Mouse (Mus musculus) R1 (cell line): Measurements from ENCODE around the gene Yap1.

Experiments used
- DNase-seq: peaks from one replicate; pipeline ENCODE4 v3.0.0-alpha.2; 2018; ENCODE audit warnings: low read depth, low spot score

The Yap1 gene

DNA sequence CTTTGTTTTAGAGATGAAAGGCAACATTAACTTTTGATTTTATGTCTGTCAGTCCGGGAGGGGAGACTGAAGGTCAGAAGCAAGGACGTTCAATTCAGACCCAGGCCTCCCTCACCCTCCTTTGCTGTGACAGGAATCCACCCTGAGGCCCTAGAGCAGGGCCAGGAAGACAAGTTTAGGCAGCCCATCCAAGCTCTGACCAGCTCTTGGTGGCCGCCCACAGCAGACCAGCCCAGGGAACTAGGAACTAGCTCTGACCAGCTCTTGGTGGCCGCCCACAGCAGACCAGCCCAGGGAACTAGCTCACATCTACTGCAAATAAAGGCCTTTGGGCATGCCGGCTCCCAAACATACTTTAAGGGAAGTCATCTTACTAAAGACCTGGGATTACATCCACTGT, 26.8 kb downstream of the Yap1 start:
- DNase-seq, result no peak

DNA sequence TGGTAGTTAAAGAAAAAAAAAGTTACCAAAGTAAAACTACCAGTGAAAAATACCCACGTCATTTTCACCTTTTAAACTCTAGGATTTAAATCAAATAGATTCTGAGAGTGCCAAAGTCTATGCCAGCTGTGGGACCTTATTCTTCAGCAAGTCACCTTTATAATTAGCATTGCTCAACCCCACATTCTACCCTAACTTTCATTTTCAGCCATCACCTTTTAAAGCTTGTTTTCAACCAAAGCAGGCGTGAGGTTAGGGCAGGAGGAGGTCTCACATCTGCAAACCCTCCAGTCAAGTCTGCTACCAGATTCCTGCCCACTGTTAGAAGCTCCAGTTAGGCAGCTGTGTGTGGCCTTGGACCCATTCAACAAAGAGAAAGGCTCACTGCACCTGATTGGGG, 32.4 kb downstream of the Yap1 start:
- no peak for DNase-seq

DNA sequence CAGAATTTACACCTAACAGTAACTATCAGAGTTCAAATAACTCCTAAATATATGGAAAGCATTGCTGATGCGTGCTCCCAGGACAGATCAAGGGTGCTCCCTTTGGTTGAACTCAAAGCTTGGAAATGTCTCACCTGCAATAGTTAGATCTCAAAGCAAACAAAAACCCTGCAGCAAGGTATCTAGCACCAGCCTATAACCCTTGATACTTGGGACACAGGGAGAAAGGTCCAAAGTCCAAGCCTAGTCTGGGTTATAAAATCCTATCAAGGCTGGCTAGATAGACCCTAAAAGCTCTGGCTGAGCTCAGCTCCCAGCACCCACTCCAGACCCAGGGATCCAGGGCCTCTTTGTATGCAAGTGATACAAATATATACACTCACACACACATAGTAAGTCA, 36.4 kb downstream of the Yap1 start:
- no peak for DNase-seq

DNA sequence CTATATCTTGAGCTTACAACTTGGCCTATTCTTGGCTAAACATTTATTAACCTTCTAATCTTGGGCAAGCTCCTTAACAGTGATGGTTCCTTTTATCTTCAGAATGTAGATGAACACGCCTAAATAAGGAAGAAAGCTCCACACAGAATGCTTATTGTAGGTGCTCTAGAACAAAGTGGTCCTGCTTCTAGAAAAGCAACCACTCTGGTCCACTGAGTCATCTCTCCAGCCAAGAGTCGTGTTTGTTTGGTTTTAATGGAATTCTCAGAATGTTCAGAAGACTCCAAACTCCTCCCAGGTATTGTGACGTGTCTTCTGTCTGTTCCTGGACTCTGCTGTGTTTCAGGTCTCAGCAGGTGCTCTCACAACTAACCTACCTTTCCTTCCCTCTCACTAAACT, 38.8 kb downstream of the Yap1 start:
- peak; percentile 37 for DNase-seq

DNA sequence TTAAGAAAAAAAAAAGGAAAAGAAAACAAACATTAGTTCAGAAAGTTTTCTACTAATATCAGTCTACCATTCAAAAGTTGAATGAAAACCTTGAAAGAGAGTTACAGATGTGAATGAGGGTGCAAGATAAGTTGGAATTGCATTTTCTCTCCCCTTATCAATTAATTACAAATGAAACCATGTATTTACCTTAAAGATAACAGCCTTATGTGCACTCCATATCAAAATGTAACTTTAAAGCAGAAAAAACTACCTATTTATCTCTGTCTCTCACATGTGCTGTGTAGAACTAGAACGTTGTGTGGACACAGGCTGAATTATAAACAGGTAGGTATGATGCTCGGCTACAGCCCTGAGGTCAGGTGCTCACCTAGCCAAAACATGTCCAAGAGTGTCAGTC, 40.5 kb downstream of the Yap1 start:
- DNase-seq, result no peak

DNA sequence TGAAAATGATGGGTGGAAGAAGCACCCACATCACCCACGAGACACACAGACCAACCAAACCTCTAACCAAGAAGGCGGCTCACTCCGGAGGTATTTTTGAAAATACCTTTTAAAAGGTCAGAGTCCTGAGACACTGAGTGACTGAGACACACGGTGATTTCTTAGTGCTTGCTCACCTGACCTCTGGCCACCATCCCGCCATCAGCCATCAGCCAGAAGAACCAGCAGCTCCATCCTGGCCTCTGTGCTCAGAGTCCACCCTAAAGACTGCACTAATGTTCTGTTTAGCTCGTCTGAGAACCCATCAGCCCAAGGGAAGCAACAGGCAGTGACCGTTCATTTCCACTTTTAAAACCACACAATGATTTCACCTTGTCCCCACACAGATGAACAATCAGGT, 41.5 kb downstream of the Yap1 start:
- no peak for DNase-seq

DNA sequence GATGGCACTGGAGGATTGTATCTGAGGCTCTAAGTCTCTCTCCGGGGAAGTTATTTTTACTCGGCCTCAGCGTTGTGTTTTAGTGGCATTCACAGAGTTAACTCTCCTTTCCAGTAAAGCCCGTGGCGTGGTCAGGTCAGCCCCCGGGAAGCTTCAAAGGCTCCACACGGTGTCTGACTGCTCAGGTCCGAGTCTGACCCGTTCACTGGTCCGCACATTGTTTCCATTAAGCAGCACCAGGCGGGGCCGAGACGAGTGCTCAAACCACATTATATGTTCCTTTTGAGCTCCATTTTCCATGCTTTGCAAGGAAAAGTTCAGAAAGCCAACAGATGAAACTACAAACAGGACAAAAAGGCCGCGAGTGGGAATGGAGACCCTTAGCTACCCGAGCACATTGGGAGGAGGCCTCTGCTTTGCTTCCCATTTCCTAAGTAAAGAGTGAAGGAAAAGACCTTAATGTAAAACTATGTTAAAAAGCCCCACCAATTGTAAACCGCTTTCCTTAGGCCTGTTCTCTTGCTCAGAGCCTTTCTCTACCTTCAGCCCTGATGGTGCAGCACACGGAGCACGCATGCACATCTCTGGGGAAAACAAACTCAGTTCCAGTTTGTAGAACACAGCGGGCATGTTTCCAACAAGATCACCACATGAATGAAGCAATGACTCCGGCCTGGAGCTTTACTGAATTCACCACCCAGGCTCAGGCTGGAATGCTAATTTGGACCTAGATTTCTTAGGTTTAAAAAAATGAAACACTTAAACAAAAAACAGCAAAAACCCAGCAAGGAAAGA, 42.8 kb downstream of the Yap1 start:
- DNase-seq, result peak; percentile 66

DNA sequence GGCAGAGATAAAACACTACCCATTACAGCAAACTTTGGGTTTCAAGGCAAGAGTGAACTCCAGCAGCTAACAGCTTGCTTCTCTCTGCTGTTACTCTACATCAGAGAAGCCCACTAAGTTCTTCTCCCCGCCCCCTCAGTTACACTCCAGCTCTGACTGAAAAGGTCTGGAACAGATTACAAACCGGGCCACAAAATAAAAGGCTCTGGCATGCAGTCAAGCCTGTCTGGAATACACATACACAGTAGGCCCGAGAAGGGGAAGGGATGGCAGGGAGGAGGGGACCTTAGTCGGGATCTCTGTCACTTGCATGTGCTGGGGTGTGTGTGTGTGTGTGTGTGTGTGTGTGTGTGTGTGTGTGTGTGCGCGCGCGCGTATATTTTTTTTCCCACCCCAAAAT, 44.0 kb downstream of the Yap1 start:
- peak; percentile 46 for DNase-seq

DNA sequence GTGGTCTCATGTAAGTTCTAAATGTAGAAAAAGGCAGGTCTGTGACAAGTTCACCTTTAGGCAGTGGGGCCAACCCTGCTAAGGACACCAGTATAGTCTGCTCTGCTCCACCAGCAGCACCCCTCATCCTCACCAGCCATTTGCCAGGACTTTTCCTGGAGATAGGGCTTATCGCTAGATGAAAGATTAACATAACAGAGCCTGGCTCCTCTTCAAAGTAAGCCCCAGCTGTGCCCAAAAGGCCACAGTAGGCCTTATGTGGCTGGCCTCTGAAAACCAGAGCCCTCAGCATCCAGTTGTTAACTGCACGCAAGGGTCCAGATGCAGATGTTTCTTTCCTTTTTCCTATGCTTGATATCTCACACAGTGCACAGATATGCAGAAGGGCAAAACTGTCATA, 45.1 kb downstream of the Yap1 start:
- no peak for DNase-seq

DNA sequence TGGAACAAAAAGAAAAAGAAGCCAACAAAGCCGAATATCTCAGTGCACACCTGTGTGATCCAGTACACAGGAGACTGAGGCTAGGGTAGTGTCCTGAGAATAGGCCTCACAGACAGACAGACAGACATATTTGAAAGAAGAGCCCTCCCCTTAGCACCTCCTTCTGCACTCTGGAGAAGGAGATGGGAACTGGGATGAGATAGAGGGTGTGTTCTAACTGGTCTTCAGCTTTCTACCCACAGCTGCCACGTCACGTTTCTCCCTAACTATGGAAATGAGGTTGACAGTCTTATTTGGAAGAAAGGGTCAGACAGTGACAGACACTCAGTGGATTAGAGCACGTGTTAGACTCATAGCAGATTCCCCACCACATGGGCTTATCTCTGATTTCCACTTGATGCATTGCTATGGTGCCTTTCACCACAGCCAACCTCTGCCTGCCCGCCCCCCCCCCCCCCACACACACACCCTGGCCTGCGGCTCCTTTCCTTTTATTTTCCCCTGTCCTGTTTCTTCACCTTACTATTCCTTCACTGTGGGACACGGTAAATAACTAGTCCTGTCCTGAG, 46.3 kb downstream of the Yap1 start:
- DNase-seq, result peak; percentile 56

DNA sequence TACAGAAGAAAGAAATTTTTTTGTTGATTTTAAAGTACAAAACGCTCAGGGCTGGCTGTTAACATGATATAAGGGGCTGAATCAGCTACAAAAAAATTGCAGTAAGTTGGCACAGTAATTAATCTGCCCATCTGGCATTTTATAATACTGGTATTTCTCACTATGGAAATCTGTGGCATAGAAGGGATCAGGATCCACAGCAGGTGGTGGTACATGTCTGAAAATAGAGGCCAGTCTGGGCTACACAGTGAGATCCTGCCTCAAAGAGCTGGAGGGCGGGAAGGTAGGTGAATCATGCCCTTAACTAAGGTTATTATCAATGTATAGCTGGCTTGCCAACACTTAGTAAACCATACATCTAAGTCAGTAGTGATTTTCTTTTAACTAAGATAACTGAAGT, 47.0 kb downstream of the Yap1 start:
- no peak for DNase-seq

DNA sequence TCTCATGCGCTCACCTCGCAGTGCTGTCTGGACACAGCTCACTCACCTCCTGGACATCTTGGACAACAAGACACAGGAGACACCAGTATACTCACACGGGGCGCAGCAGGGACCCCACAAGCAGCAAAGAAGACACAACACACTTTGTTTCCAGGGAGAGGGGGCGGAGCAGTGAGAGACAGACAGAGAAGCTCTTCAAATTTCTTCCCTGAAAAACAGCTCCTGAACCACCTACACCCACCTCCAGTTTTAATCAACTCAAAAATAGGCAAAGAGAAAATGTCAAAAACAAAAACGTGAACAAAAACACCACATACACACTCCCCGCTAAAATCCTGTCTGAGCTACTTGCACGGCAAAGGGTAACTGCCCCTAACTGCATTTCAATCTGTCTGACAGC, 48.0 kb downstream of the Yap1 start:
- DNase-seq, result no peak

DNA sequence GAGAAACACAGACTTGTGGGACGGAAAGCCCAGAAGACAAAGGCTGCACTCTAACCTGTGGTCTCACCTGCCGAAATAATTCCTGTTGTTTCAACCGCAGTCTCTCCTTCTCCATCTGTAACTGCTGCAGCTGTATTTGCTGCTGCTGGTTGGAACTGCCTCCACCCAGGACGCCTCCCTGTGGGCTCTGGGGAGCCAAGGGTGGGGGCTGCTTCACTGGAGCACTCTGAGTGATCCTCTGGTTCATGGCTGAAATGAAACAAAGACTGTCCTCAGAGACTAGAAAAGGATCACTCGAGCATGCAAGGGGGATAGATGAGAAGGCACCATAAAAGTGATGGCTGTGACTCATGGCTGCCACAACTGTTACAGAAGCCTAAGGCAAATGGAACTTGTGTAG, 51.5 kb downstream of the Yap1 start:
- no peak for DNase-seq

DNA sequence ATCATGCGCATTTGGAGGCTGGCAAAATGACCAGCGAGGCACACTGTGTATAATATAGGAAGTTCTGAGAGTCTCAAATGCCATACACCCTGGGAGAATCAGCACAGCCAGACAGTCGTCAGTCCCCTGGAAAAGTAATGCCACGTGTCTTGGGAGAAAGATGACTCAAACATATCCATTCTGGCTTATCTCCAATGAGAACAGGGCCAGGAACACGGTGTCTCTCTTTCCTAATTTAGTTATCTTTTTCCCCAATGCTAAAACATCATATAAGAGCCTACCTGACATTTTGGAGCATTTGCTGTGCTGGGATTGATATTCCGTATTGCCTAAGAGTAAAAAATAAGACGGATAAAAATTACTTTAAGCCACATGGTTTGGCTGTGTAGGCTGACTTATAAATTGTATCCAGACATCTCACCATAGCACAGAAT, 54.2 kb downstream of the Yap1 start:
- no peak for DNase-seq

DNA sequence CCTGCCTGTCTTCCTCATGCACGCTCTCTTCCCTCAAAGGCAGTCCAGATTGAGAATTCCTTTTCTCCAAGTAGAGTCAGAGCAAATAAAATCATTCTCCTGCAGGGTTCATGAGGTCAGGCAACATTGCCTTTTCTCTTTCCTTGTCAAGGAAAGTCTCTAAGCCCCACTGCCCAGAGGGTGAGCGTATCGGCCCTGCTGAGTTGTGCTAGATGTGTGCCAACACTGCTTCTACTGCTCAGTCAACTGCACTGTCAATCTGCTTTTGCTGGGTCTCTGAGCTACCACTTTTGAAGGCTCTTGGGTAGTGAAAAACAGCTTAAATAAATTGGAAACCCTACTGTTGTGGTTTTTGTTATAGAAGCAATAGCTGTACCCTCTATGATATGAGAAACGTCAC, 56.5 kb downstream of the Yap1 start:
- no peak for DNase-seq

DNA sequence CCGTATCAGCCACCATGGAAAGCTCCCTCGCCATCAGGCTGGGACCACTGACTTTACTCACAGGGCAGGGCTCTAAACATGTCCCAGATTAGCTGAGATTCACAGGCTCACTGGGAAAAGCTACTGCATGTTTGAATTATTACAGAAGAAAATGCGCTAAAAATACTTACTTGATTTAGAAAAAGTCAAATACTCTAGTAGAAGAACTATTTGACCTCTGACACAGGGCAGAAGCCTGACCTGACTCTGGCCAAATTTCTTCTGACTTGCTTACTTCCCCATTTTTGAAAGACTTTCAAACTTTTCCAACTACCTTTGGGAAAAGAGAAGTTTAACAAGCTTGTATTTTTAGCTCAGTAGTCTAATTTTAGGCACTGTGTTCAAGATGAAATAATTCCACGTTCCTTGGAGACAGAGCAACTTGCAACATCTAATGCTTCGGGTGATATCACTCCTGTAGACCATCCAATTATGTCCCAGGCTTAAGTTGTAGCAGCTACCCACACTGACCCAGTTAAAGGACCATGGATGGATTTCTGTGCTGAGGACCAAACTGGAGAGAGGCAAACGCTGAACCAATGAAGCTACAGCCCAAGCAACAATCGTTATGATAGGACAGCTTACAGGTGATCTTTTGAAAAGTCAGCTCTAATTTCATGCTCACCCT, 60.5 kb downstream of the Yap1 start:
- DNase-seq, result no peak

DNA sequence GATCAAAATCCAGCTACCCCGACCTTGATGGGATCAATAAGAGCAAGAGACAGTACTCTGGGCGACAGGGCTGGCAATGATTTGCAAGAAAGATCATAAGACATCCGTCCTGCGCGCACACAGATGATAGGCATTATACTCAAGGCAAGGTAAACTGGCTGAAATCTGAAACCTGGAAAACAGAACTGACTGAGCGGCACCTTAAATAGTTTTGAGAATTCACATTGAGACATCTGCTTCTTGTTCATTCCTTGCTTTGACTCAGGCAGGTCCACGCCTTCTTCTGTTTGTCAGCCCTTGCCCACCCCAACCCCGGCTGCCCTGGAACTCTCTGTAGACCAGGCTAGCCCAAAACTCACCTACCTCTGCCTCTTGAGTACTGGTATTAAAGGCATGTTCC, 61.7 kb downstream of the Yap1 start:
- DNase-seq, result no peak

DNA sequence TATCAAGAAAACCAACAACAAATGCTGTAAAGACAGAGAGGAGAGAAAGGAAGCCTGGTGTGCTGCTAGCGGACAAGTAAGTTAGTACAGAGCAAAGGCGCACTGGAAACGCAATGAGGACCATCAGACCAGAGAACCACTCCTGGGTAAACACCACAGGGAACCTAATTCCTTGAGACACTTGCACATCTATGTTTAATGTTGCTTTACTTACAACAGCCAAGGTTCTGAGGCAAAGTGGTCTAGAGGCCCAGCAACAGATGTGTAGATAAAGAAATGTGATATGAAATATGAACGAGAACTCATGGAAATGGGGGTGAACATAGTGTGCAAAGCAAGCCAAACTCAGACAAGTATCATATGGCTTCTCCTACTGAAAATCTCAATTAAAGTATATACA, 64.3 kb downstream of the Yap1 start:
- DNase-seq, result no peak

DNA sequence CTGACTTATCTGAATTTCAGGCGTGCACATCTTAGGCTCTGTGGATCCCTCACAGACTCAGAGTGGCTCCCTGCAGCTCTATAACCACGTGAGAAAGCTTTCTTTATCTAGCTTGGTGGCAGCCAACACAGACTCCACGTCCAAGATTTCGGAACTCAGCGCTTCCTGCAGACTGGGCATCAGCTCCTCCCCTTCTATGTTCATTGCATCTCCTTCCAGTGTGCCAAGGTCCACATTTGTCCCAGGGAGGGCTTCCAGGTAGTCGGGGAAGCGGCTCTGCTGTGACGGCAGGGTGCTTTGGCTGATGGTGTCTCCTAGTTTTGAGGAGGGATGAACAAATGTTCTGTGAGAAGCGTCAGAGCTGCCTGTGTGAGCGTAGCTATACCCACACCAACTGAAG, 70.0 kb downstream of the Yap1 start:
- peak; percentile 32 for DNase-seq

DNA sequence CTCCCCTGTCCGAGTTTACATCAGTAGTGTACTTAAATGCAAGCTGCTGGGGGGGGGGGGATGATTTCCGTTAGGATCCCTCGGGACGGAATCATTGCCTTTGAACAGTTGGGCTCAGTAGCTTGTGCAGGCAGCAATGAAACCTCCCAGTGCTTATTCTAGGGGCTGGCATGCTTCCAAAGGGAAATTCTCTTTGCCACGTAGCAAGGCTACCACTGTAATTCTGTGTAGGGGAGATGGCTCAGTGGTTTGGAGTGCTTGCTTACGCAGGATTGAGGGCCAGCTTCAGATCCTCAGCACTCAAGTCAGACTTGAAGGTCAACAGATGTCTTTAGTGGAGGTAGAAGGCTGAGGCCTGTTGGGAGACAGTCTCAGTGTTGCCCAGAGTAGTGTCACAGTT, 74.8 kb downstream of the Yap1 start:
- DNase-seq, result no peak

DNA sequence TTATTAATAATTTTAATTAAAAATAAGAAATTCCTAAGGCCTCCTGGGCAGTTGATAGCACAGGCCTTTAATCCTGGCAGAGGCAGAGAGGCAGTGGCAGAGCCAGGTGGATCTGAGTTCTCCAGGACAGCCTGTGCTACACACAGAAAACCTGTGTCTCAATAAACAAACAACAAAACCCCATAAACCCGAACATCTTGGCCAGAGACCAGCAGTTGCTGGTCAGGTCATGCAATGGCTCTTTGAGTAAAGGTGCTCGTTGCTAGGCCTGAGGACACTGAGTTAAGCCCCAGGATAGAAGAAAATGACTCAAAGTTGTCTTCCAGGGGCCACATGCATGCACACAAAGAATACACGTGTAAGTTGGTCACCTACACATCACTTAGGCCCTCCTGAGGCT, 75.5 kb downstream of the Yap1 start:
- no peak for DNase-seq

DNA sequence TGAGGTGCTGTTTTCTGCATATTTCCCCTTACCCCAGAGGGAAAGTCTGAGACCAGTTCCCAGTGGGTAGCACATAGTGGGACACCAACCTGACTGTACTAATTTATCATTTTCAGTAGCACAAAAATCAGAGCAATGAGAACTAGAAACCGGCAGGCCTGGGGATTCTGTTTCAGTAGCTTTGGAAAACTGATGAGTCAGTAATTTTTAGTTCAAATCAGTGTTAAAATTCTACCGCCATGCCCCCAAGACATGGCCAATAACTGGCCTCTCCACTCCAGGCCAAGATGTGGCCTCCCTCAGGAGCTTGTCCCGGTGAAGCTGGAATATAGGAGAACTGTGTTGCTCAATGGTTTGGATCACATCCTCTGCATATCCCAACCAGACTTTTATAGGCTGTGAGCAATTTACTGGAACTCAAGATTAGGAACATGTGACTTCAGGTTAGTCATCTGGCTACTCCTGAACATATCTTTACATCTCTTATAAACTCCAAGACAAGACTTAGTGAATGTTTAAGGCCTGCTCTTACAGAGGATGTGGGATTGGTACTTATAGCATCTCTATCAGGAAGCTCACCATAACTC, 76.1 kb downstream of the Yap1 start:
- DNase-seq, result no peak

DNA sequence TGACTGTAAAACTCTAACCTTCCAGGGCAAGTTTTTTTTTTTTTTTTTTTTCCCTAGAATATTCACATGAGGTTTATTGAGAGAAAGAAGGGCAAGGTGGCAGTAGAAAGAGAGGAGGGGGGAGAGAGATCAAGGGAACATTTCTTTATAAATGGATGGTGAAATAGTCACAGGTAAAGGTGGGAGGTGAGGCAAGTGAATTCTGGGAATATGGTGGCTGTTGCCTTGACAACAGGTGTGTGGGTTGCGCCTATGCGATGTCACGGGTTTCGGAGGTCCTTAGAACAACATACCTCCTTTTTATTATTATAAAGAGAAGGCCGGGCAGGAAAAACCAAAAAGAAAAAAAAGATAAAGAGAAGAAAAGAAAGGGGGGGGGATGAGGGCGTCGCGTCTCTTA, 89.5 kb downstream of the Yap1 start:
- peak; percentile 62 for DNase-seq
